Mouse (Mus musculus): ENCODE data around the gene Rnf207. TPM values are rescaled to one million over a fixed set of nuclear protein-coding genes. Genes with fewer than 3 reads are reported as not detected.

The Rnf207 gene
- 7.8 and 10.3 TPM in 2 replicates for polyA plus RNA-seq (2012; rRNA removed)

GRCm38 (mm10) chr4:152318517-152319234, at the start of gene Rnf207:
Rnf207 (minus strand) TSS chr4:152318993.

GRCm38 (mm10) chr4:152338419-152339292, 19.9 kb upstream of the Rnf207 start, which contains the start of gene Chd5:
Chd5 (plus strand) TSS chr4:152338651.

GRCm38 (mm10) chr4:152325574-152326411, 7.0 kb upstream of the Rnf207 start, which contains the start of gene Rpl22:
Rpl22 (plus strand) TSS chr4:152325742.

GRCm38 (mm10) chr4:152296874-152297861, 21.6 kb downstream of the Rnf207 start, which contains the start of gene Icmt:
Icmt (plus strand) TSS chr4:152297227.

GRCm38 (mm10) chr4:152291562-152291961, 27.2 kb downstream of the Rnf207 start, which contains the start of gene Hes3:
Hes3 (minus strand) TSS chr4:152291662.

GRCm38 (mm10) chr4:152273621-152274236, 45.1 kb downstream of the Rnf207 start, which contains the start of gene Gpr153:
Gpr153 (plus strand) TSS chr4:152274232.

Other genes with a start within 250 kb of the Rnf207 start
- gene Plekhg5, start 246.5 kb downstream of the Rnf207 start, polyA plus RNA-seq (2012; rRNA removed) = 14.7 and 18.2 TPM in 2 replicates
- 2.2 and 3.1 TPM in 2 replicates for gene Tnfrsf25, start 203.1 kb downstream of the Rnf207 start, polyA plus RNA-seq (2012; rRNA removed)
- 1.8 and 2.6 TPM in 2 replicates for gene Espn, start 166.6 kb downstream of the Rnf207 start, polyA plus RNA-seq (2012; rRNA removed)
- gene Hes2, start 160.1 kb downstream of the Rnf207 start, polyA plus RNA-seq (2012; rRNA removed) = 0.97 and 1.2 TPM in 2 replicates
- 56.4 and 73.6 TPM in 2 replicates for gene Acot7, start 140.9 kb downstream of the Rnf207 start, polyA plus RNA-seq (2012; rRNA removed)
- gene Gpr153, start 44.8 kb downstream of the Rnf207 start, polyA plus RNA-seq (2012; rRNA removed) = 17.2 and 17.6 TPM in 2 replicates
- gene Hes3, start 27.3 kb downstream of the Rnf207 start, polyA plus RNA-seq (2012; rRNA removed) = 2.3 and 4.1 TPM in 2 replicates
- gene Icmt, start 21.8 kb downstream of the Rnf207 start, polyA plus RNA-seq (2012; rRNA removed) = 16.5 and 21.5 TPM in 2 replicates
- gene Rpl22, start 6.7 kb upstream of the Rnf207 start, polyA plus RNA-seq (2012; rRNA removed) = 900 and 1,298 TPM in 2 replicates
- gene Chd5, start 19.7 kb upstream of the Rnf207 start, polyA plus RNA-seq (2012; rRNA removed) = 1.3 and 1.5 TPM in 2 replicates
- gene Nphp4, start 157.7 kb upstream of the Rnf207 start, polyA plus RNA-seq (2012; rRNA removed) = 6.7 and 7.7 TPM in 2 replicates
- gene Kcnab2, start 158.9 kb upstream of the Rnf207 start, polyA plus RNA-seq (2012; rRNA removed) = 6.8 and 7.7 TPM in 2 replicates